Mouse (Mus musculus) kidney, embryonic 16.5 days (tissue): ENCODE results near the gene Rptn. TPM values are rescaled to one million over a fixed set of nuclear protein-coding genes. Genes with fewer than 3 reads are reported as not detected.

Source experiments
- ATAC-seq: fragments of 200-750 bp; cut with Nextera tagmentation; 2 replicates; pipeline ENCODE4 v1.8.0; 2017; ENCODE audit warnings: moderate TSS enrichment; ENCODE audit not compliant: low FRiP score, low TSS enrichment
- H3K27ac ChIP-seq: fragments of 300-500 bp; sonication (generic); 2 replicates; pipeline ENCODE4 v1.5.1; 2014; ENCODE audit warnings: low read length
- H3K27me3 ChIP-seq: fragments of 300-500 bp; sonication (generic); 2 replicates; pipeline ENCODE4 v1.6.1; 2014; ENCODE audit warnings: low read length, control low read depth, mixed read lengths; ENCODE audit not compliant: insufficient read depth
- H3K36me3 ChIP-seq: fragments of 300-500 bp; sonication (generic); 2 replicates; pipeline ENCODE4 v1.6.1; 2014; ENCODE audit warnings: low read length, control low read depth, mixed read lengths; ENCODE audit not compliant: insufficient read depth
- H3K4me1 ChIP-seq: fragments of 300-500 bp; sonication (generic); 2 replicates; pipeline ENCODE4 v1.6.1; 2014; ENCODE audit warnings: low read length, control low read depth, mixed read lengths; ENCODE audit not compliant: insufficient read depth
- H3K4me2 ChIP-seq: fragments of 300-500 bp; sonication (generic); replicated peaks from 2 replicates; pipeline ENCODE4 v1.6.1; 2014; ENCODE audit warnings: low read depth, low read length
- H3K4me3 ChIP-seq: fragments of 300-500 bp; sonication (generic); 2 replicates; pipeline ENCODE4 v1.5.1; 2014; ENCODE audit warnings: mild to moderate bottlenecking, low read length
- H3K9ac ChIP-seq: fragments of 300-500 bp; sonication (generic); replicated peaks from 2 replicates; pipeline ENCODE4 v1.6.1; 2014; ENCODE audit warnings: low read length
- H3K9me3 ChIP-seq: fragments of 300-500 bp; sonication (generic); 2 replicates; pipeline ENCODE4 v1.6.1; 2016; ENCODE audit warnings: low read length, control low read depth
- WGBS: fragments of 180-500 bp; shearing (Covaris S2); extraction: QIAGEN DNeasy Blood & Tissue Kit; methylation state at CpG from one replicate; pipeline ENCODE4 v1.1.7; 2014; 5-methylcytosine and 5-hydroxymethylcytosine counted together
- polyA plus RNA-seq: library from polyadenylated mRNA; unstranded; fragments of >200 nt; fragmentation: Nextera tagmentation; extraction: Ambion mirVana; gene quantifications from 2 replicates; pipeline ENCODE4 v1.2.1, GENCODE M21; 2015

Gene Rptn
- polyA plus RNA-seq, result 0.10 TPM in 1 of 2 replicates, not detected in the other

DNA sequence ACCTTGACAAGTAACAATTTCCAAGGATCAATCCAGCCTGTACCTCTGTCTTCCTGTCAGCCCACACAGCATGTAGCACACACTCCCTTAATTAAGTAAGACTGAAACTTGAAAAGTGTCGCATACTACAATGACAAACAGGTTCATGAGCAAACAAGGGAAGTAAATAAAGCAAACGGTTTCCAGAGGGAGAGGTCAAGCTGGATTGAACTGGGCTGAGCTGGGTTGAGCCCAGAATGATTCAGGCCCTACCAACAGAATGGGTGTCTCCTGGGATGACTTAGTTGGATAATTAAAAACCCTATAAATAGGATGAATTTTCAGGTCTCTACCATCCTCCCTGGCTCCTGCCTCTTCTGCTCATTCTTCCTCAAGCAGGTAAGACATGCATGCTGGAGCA lies at the start of gene Rptn:
Rptn (plus strand) TSS at position 334 of the 400 bp plus-strand sequence.
- no peaks in the 10 kb centered on the region for H3K36me3 ChIP-seq
- H3K27ac ChIP-seq, result no peak within 1 kb of the TSS
- H3K9ac ChIP-seq, result no peak within 1 kb of the TSS
- no peaks in the 10 kb centered on the region for H3K27me3 ChIP-seq
- H3K4me2 ChIP-seq, result no peak within 1 kb of the TSS
- no peak for ATAC-seq
- no peaks in the 10 kb centered on the region for H3K4me1 ChIP-seq
- no peaks in the 10 kb centered on the region for H3K9me3 ChIP-seq
- H3K4me3 ChIP-seq, result no peak within 1 kb of the TSS
- WGBS, result 68% methylated on average over 2 of the region's 2 CpGs

DNA sequence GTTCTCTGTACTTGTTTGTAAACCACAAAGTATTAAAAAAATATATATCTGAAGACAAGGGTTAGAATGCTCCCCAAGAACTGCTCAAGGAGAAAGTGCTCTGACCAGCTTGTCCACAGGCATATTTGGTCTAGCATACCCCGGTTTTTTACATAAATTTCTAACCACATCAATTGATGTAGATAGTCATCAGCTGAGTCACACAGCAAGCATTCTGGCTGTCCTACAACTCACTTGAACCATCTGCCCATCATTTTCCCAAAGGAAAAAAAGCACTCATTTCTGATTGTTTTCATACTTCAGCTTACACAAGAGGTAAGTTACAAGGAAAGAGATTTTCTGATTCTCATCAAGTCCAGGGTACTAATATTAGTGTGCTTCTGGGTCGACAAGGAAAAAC lies 46.6 kb upstream of the Rptn start:
- Histone ChIP-seq H3K4me3 (no peak overlapping the region), H3K9me3 (no peaks in the 10 kb centered on the region), H3K9ac (no peak overlapping the region), H3K27me3 (no peaks in the 10 kb centered on the region), H3K27ac (no peak overlapping the region), H3K4me1 (no peaks in the 10 kb centered on the region), H3K36me3 (no peaks in the 10 kb centered on the region), H3K4me2 (no peak overlapping the region)
- ATAC-seq, result no peak
- WGBS, result 76% methylated on average over 2 of the region's 2 CpGs

DNA sequence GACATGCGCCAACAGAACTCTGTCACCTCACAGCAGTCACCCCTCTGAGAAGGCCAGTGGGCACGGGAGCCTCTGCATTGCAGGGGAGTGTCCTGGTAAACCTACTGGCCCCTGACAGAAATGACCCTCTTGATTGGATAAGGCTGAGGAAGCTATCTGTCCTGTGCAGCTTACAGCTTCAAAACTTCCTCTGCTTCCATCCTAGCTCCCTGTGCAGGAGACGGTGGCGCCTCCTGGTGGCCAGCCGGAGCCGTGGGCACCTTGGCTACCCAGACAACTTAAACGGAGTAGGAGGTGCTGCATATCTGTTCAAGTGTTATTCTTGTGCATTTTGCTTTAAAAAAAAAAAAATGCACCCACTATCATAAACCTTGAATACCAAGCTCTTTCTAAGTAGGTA lies 33.5 kb upstream of the Rptn start:
- 15% methylated on average over 7 of the region's 7 CpGs for WGBS
- peaks cover 2% of the 10 kb centered on the region; the same call in 1 of the 2 replicates for H3K4me1 ChIP-seq
- H3K27ac ChIP-seq, result no peak overlapping the region
- no peaks in the 10 kb centered on the region for H3K9me3 ChIP-seq
- peak; percentile 53 for ATAC-seq
- no peak overlapping the region for H3K9ac ChIP-seq
- no peaks in the 10 kb centered on the region for H3K36me3 ChIP-seq
- no peak overlapping the region for H3K4me2 ChIP-seq
- H3K27me3 ChIP-seq, result no peaks in the 10 kb centered on the region
- no peak overlapping the region for H3K4me3 ChIP-seq

DNA sequence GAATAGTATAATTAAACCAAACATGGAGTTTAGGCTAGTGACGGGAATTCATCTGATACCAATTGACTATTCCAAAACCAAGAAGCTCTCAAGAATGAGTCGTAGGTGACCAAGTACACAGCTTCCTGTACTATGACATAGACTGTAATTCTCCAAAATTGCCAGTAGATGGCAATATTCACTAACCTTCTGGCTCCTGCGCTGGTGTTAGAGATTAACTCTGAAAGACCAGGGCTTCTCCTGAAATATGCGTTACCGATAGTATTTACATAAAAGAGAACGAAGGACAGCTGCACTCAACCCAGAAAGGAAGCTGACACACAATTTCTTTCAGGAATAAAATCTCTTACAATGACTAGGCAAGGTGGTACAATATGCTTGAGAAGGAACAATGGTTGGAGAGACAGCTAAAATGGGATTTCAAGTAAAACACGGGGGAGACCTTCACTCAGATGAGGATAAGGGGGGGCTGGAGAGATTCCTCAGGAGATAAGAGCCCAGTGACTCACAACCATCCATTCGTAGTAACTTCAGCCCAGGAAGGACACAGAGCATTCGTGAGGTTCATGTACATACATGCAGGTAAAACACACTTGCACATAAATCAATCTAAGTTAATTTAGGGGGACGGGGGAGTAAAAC lies 31.4 kb upstream of the Rptn start:
- H3K27me3 ChIP-seq, result no peaks in the 10 kb centered on the region
- peak; percentile 79; the same call in 1 of the 2 replicates for ATAC-seq
- H3K4me3 ChIP-seq, result no peak overlapping the region
- H3K4me2 ChIP-seq, result peak overlapping the region; percentile 38
- H3K36me3 ChIP-seq, result no peaks in the 10 kb centered on the region
- H3K9ac ChIP-seq, result no peak overlapping the region
- 7% methylated on average over 10 of the region's 10 CpGs for WGBS
- no peak overlapping the region for H3K27ac ChIP-seq
- H3K4me1 ChIP-seq, result peaks cover 2% of the 10 kb centered on the region; the same call in 1 of the 2 replicates
- no peaks in the 10 kb centered on the region for H3K9me3 ChIP-seq

DNA sequence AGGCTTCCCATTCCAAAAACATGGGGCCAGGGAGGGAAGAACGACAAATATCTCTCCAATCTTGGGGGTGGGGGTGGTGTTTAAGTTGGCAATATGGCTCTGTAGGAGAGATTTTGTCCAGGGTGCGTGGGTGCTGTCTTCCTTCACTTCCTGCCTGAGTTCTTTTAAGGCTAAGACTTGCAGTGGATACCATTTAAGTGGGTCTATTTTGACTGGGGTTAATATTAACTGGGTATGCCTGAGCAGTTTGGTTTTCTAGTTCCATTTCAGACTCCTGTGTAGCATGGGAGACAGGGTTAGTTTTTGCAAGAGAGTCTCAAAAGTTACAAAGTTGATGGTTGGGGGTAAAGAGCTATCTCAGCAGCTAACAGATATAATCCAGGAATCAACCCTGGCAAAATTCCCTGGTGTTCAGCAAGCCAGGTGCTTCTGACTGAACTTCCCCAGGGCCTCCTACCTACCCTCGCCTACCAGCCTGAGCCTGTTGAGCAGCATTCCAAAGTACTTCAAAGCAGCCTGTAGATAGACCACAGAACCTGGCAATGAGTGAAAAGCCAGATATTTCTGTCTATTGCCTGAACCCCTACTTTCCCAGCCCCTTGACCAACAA lies 26.4 kb upstream of the Rptn start:
- Histone ChIP-seq H3K4me3 (no peak overlapping the region), H3K9ac (no peak overlapping the region), H3K36me3 (no peaks in the 10 kb centered on the region), H3K4me1 (peaks cover 2% of the 10 kb centered on the region; the same call in 1 of the 2 replicates), H3K9me3 (no peaks in the 10 kb centered on the region), H3K27me3 (no peaks in the 10 kb centered on the region), H3K27ac (peak overlapping the region; percentile 86), H3K4me2 (no peak overlapping the region)
- 38% methylated on average over 3 of the region's 3 CpGs for WGBS
- peak; percentile 84 for ATAC-seq

DNA sequence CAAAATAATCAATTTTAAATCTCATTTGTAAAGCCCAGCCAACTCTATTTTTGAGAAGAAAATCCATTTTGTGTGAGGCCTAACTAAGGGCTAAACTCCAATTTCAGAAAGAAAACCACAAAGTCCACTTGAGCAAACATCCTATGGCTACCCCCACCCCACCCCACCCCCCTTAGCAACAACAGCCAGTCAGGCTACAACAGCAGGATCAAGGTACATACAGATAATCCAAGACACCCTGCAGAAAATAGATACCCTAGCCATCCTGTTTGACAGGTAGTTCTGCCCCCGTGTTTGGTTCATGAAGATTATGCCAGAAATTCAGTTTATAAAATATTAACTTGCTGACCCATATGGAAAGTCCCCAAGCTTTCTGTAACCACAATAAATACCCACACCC lies 25.3 kb upstream of the Rptn start:
- H3K9ac ChIP-seq, result no peak overlapping the region
- H3K9me3 ChIP-seq, result no peaks in the 10 kb centered on the region
- no peak overlapping the region for H3K4me2 ChIP-seq
- H3K4me3 ChIP-seq, result no peak overlapping the region
- no peaks in the 10 kb centered on the region for H3K27me3 ChIP-seq
- H3K27ac ChIP-seq, result no peak overlapping the region
- H3K4me1 ChIP-seq, result no peaks in the 10 kb centered on the region
- no peaks in the 10 kb centered on the region for H3K36me3 ChIP-seq
- no peak for ATAC-seq
- WGBS, result 67% methylated on average over 1 of the region's 1 CpGs

DNA sequence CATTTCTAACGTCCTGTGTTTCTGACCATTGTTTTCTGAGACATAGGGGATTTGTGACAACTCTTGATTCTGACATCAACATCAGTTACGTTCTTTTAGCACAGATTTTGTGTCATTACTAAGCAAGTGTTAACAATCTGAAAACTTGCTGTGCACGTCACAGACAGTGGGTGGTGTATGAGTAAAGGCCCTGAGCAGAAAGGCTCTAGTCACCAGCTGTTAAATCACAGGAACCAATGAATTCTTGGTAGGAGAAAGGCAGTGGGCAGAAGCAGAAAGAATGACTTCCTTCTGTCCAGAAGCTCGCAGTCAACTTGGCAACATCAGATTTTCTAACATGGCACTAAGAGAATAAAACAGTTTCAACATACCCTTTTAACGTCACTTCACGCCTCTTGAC lies 20.1 kb upstream of the Rptn start:
- 82% methylated on average over 6 of the region's 6 CpGs for WGBS
- no peaks in the 10 kb centered on the region for H3K9me3 ChIP-seq
- H3K36me3 ChIP-seq, result no peaks in the 10 kb centered on the region
- H3K4me3 ChIP-seq, result no peak overlapping the region
- no peak overlapping the region for H3K27ac ChIP-seq
- no peak for ATAC-seq
- H3K27me3 ChIP-seq, result no peaks in the 10 kb centered on the region
- H3K4me2 ChIP-seq, result no peak overlapping the region
- no peak overlapping the region for H3K9ac ChIP-seq
- no peaks in the 10 kb centered on the region for H3K4me1 ChIP-seq

DNA sequence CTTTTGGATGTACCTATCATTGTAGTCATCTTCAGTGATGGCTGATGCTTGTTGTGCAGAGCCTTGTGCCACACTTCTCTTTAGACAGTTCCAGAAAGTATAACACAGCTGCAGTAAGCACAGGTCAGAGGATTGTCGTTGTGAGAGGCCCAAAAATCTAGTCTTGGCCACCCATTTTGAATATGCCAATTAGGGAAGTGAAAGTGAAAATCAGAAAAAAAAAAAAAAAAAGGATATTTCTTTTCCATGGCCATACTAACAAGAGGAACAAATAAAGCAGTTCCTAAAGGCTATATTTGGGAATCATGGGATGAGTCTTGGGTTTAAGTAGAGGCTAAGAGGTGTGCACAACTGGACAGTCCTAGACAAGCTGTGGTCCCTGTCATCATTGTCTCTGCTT lies 18.3 kb upstream of the Rptn start:
- Histone ChIP-seq H3K4me2 (no peak overlapping the region), H3K4me1 (no peaks in the 10 kb centered on the region), H3K36me3 (no peaks in the 10 kb centered on the region), H3K9ac (no peak overlapping the region), H3K4me3 (no peak overlapping the region), H3K9me3 (no peaks in the 10 kb centered on the region), H3K27me3 (no peaks in the 10 kb centered on the region), H3K27ac (no peak overlapping the region)
- 85% methylated on average over 1 of the region's 1 CpGs for WGBS
- no peak for ATAC-seq

DNA sequence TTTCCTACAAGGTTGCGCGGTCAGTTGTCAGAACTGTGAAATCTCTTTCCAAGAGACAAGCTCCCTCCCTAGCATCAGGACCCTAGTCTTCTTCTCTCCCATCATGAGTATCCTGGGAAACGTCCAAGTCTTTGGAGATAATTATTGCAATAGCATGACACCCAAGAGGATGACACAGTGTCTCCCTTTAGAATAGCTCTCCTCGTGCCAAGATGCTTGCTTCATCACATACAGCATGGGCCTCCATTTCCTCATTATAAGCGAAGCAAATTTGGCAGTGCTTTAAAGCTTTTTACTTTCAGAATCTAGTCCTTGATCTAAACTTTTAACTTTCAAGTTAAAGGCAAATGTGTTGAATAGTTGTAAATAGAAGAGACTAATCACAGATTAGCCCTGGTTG lies 17.9 kb upstream of the Rptn start:
- Histone ChIP-seq H3K9me3 (no peaks in the 10 kb centered on the region), H3K27ac (no peak overlapping the region), H3K4me1 (no peaks in the 10 kb centered on the region), H3K9ac (no peak overlapping the region), H3K27me3 (no peaks in the 10 kb centered on the region), H3K4me3 (no peak overlapping the region), H3K4me2 (no peak overlapping the region), H3K36me3 (no peaks in the 10 kb centered on the region)
- WGBS, result 91% methylated on average over 5 of the region's 5 CpGs
- ATAC-seq, result no peak

DNA sequence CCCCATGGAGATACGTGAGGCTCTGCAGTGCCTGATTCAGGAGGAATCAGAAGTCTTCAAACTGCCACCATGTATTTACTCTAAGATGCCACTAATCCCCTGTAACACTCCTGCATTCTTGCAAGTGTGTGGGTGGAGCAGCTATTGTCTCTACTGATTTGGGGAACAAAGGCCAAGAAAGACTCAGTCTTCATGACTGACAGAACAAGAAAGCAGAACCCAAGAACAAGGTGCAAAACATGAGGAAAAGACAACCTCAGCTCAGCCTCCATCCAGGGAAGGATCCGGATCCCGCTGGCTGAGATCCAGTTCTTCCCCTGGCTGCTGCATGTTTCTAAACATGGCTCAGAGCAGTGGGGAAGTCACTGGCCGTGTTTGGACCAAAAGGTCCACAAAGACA lies 15.4 kb upstream of the Rptn start:
- Histone ChIP-seq H3K4me3 (no peak overlapping the region), H3K9me3 (no peaks in the 10 kb centered on the region), H3K27ac (no peak overlapping the region), H3K9ac (no peak overlapping the region), H3K4me1 (no peaks in the 10 kb centered on the region), H3K27me3 (no peaks in the 10 kb centered on the region), H3K4me2 (no peak overlapping the region), H3K36me3 (no peaks in the 10 kb centered on the region)
- ATAC-seq, result no peak
- 75% methylated on average over 4 of the region's 4 CpGs for WGBS
